Mouse (Mus musculus): ENCODE measurements at regions not wholly inside any gene's neighbourhood (a gene's known extent, or its start where the extent isn't known, plus 50 kb on each side); places are given as distances from the start of the nearest gene placed in this dataset.

DNA sequence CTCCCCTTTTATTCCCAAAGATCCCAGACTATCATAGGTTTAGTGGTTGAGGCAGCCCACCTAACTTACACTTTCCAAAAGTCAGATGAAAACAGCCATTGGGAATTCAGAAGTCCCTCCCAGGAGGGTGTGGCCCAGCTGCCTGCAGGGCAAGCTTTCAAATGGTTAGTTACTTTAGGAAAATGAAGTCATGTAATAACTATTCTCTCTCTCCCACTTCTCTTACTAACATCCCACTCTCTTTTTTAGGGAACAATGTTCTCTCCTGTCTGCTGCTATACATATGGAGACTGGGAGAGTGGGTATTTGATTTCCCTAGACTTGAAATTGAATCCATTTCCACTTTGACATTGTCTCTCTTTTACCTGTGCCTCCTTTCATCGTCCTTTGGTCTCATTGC lies 55.0 kb downstream of the Zfp648 start:
- DNase-seq (ENCODE audit: low spot score) = no peak

DNA sequence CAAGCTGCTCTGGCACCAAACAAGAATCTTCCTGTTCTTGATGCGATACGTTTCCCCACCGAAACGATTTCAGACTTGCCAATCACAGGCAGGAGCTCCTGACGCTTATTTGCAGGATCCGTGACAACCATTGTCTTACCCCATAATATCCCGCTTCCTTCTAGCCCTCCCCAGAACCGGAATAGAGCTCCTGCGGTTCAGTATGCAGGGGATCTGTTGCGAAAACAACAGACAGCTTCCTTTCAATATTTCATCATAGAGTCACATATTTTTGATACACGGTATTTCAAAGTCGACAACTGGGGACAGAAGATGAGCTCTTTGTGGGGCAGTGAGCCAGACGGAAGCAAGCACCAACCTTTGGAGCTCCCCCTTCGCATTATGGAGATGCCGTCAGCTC lies 55.8 kb downstream of the Zfp648 start:
- no peak for DNase-seq (ENCODE audit: low spot score)

DNA sequence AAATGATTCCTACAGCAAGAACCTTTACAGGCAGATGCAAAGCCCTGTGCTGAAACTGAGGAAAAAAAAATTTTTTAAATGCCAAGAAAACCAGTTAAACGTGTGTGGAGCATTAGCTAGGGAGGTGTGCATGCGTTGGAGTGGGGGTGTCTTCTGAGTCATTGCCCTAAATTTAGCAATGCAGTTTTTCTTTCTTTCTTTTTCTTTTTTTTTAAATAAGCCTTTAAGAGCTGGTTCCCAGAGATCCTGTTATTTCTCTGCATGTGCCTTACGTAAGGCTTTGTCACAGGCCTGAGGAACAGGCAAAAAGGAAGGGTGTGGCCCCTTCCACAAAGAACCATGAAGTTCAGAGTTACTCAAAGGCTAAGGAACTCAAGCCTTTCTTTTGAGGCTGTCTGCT lies 57.5 kb downstream of the Zfp648 start:
- no peak for DNase-seq (ENCODE audit: low spot score)

DNA sequence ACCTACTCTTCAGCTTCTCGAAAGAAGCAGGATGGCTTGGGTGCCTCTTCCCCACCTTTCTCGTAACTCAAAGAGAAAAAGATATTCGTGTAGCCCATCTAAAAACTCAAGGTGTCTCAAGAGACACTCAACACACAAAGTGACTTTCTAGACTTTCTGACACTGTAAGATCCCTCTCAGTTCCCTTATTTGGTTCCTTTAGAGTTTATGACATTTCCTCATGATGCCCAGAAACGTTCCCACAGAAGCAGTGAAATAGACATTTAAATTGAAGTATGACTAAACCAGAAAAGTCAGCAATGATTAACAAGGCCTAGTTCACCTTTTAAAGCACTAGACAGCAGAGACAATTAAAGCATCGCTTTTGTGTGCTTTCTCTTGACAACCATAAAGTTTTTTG lies 59.4 kb downstream of the Zfp648 start:
- no peak for DNase-seq (ENCODE audit: low spot score)

DNA sequence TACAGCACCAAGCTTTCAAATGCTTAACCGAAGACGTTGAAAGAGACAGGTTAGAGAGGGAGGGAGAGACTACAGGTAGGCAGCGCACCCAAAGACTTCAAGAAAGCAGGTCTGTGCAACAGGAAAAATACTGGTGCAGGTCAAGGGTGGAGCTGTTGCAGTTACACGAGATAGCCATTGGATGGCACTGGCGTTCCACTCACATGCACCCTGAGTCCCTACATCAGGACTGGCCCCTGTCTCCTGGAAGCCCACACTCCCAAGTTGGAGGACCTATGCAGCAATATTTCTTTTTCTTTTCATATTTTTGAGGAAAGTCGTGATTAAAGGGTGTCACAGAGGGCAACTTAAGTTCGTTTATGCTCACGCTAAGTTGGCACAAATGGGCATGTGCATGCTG lies 80.5 kb downstream of the Zfp648 start:
- peak; percentile 7 for DNase-seq (ENCODE audit: low spot score)

DNA sequence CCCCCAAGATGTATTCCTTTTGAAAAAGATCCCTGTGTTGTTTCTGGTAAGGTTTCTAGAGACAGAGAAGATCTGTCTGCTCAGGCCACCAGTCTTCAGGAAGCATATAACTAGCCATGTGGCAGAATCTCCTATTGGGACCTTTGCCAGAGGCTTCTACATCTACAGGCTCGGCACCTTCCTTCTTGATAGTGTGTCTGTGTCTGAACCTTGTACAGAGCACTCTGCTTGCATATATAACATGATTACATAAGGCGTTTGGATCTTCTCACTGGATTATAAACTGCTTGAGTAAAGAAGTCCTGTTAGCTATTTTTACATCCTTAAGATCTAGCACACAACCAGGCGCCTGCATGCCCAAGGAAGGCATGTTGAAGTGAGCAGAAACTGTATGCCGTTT lies 85.1 kb downstream of the Zfp648 start:
- no peak for DNase-seq (ENCODE audit: low spot score)

DNA sequence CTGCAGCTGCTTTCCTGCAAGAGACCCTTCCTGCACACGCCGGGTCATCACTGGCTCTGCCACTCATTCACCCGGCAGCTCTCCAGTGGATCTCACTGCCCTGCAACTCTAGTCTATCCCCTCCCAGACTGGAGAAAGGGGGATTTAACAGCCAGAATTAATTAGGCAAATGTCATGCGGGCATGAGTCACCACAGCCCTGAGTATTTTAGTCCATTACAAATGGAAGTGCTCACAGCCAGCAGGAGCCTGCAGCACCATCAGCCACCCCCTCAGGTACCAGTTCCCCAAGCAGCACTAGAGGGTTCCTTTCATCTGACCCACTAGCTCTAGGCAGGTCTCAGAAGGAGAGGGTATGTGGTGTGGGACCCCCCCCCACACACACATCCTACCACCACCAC lies 91.7 kb downstream of the Zfp648 start:
- no peak for DNase-seq (ENCODE audit: low spot score)

DNA sequence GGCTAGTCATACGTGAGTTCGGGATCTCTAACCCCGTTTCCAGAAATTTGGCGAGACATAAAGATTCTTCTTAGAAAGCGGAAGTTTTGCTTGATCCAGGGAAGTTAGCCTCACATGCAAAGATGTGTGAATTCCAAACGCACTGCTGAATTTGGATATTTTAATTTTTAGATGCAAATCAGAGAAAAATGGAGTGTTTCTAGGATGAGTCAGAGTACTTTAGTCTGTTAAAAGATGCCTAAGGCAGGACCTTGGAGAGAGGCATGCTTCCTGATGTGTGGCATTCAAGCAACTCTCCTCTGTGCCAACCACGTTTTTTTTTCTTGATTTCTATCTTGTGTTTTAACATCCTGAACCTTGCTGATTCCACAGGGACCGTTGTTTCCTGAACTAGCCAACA lies 95.1 kb downstream of the Zfp648 start:
- no peak for DNase-seq (ENCODE audit: low spot score)

DNA sequence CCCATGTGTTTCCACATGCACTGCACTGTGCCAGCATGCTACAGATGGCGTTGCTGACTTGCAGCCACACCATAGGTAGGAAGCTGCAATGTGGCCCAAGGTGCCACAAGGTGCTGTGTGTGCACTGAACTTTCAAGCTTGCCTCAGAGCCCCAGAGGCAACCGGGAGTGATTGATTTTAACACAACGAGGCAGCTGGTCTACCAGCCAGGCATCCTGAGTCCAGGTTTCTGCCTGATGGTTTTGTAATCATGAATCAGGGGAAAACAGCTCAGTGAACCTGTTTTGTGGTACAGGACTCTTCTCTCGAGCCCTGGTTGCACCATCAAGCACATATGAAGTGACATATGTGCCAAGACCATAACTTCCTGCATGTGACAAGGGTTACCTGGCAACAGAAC lies 98.9 kb downstream of the Zfp648 start:
- DNase-seq (ENCODE audit: low spot score) = no peak

DNA sequence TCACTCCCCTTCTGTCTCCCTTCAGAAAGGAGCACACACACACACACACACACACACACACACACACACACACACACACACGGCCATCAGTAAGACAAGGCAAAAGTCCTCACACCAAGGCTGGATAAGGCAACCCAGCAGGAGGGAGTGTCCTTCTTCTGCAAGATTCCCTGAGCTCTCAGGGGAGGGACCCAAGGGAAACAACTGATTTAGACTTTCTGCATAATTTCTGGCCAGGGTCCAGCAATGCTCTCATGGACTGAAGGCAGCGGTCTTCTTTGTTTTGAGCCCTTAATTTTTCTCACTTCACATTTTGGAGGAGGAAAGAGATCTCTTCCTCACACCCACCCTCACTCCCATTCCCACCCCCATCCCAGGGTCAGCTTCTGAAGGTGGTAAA lies 108.7 kb downstream of the Zfp648 start:
- no peak for DNase-seq (ENCODE audit: low spot score)

All from thymus, postnatal 0 days (tissue).